In the genomic region with DNA sequence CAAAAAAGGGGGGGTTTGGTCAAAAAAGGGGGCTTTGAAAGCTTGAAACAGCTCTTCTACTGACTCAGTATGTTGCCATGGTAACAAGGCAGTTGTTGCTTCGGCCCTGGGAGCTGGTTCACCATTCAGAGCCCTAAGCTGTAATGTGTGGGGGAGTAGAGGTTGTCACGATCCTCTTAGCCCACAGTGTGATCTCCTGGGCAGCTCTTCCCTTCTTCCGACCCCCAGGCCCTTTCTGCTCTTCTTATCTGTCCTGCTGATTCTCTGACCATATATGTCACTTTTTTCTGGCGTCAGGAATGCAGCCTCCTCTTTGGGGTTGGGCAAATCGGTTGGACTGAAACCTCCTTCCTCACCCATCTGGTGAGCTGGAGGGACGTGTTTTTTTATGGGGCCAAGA, we compare ENCODE assay signal across 11 mouse cellular contexts. TPM values are rescaled to one million over a fixed set of nuclear protein-coding genes. Genes with fewer than 3 reads are reported as not detected.
A peak's percentile ranks its signal among the peaks of the same experiment; 100 is the strongest.
DNase-seq lines count a peak whose midpoint lies in the region; ATAC-seq lines count a peak whose summit lies in the region.
"Had no signal": no experiment of that assay in that cellular context is flagged by ENCODE, and none has a peak within 500 bp of the region (broad histone marks: within the 10 kb centered on the region; RNA-seq: fewer than 3 reads in every experiment).

No protein-coding gene starts in this region.

- intact Hi-C loops in left cerebral cortex, postnatal 4 days (cut with DNase I): no loop called here
- intact Hi-C loops in left cerebral cortex, postnatal 25 days (cut with DNase I): no loop called here

- H3K9me3 ChIP-seq in heart, embryonic 11.5 days (replicated peaks; ENCODE audit: control insufficient read depth, low read length): no peaks in the 10 kb centered on the region
- H3K9me3 ChIP-seq: lung, embryonic 15.5 days had no signal

- peaks cover 16% of the 10 kb centered on the region for H3K36me3 ChIP-seq in heart, embryonic 11.5 days (ENCODE audit: control insufficient read depth, insufficient read depth, low read length)

- H3K27ac ChIP-seq in heart, embryonic 11.5 days (ENCODE audit: low read depth, low read length): peak overlapping the region; percentile 91
- H3K27ac ChIP-seq: lung, embryonic 15.5 days had no signal

- no peak for ATAC-seq in heart, embryonic 11.5 days (replicated peaks; ENCODE audit: insufficient number of reproducible peaks, low FRiP score, low TSS enrichment)

- 21% methylated on average over 6 of the region's 6 CpGs for WGBS in heart, embryonic 11.5 days (ENCODE audit: insufficient replicate concordance)

- H3K27me3 ChIP-seq in heart, embryonic 11.5 days (ENCODE audit: control insufficient read depth, insufficient read depth, low read length): no peaks in the 10 kb centered on the region
- H3K27me3 ChIP-seq: lung, embryonic 15.5 days had no signal

- DNase-seq in heart, adult 18-20 months: no peak
- DNase-seq in left cerebral cortex, adult 18-20 months (ENCODE audit: low spot score in 2 of 2): peak; percentile 23 to 44
- no peak for DNase-seq in left cerebral cortex, postnatal 4 days
- peak; percentile 62 for DNase-seq in R1 (ENCODE audit: low read depth, low spot score)
- peak; percentile 45 to 81 for DNase-seq in left cerebral cortex, postnatal 25 days (ENCODE audit: low spot score in 2 of 2)
- no peak for DNase-seq in gastrocnemius, postnatal 10 days
- DNase-seq: gastrocnemius, postnatal 25 days; thymus, adult 18-20 months had no signal

- H3K4me1 ChIP-seq in heart, embryonic 11.5 days (ENCODE audit: control insufficient read depth, insufficient read depth, low read length): peaks cover 62% of the 10 kb centered on the region

- peak overlapping the region; percentile 45 for H3K4me2 ChIP-seq in heart, embryonic 11.5 days
- H3K4me2 ChIP-seq: lung, embryonic 15.5 days had no signal

- peak overlapping the region; percentile 56; the same call in 1 of the 2 replicates for H3K9ac ChIP-seq in heart, embryonic 11.5 days (ENCODE audit: low read depth, low read length)
- H3K9ac ChIP-seq: lung, embryonic 15.5 days had no signal

- no peak overlapping the region for H3K4me3 ChIP-seq in heart, embryonic 11.5 days (ENCODE audit: low read depth, low read length)
- H3K4me3 ChIP-seq: lung, embryonic 15.5 days had no signal

RNA-seq across cellular contexts. Expression of gene Arhgap1, which starts 3.2 kb away (rescaled TPM):
- polyA plus RNA-seq in heart, embryonic 11.5 days (2014; fragmentation: Nextera tagmentation; extraction: Ambion mirVana): 186 and 191 TPM in 2 replicates
- total RNA-seq in heart, adult 18-20 months (2021): 10 to 100 TPM; 22.1 to 26.5 TPM
- total RNA-seq in left cerebral cortex, adult 18-20 months (2021): 10 to 100 TPM; 67.0 to 67.9 TPM
- total RNA-seq in left cerebral cortex, postnatal 4 days (2021): 10 to 100 TPM; 87.4 to 99.0 TPM
- 10 to 100 TPM; 72.9 to 77.0 TPM for total RNA-seq in left cerebral cortex, postnatal 25 days (2021)
- total RNA-seq in gastrocnemius, postnatal 10 days (2021): 10 to 100 TPM; 23.6 to 28.1 TPM

RNA-seq across cellular contexts. Expression of gene Zfp408, which starts 3.3 kb away (rescaled TPM):
- 5.8 and 6.2 TPM in 2 replicates for polyA plus RNA-seq in heart, embryonic 11.5 days (2014; fragmentation: Nextera tagmentation; extraction: Ambion mirVana)
- total RNA-seq in heart, adult 18-20 months (2021): 1 to 10 TPM; 3.6 to 4.6 TPM
- 10 to 100 TPM; 10.2 to 11.4 TPM for total RNA-seq in left cerebral cortex, adult 18-20 months (2021)
- total RNA-seq in left cerebral cortex, postnatal 4 days (2021): 10 to 100 TPM; 24.2 to 26.2 TPM
- total RNA-seq in left cerebral cortex, postnatal 25 days (2021): 10 to 100 TPM in 1 of 2 experiments, 1 to 10 TPM in 1; 9.3 to 11.1 TPM
- total RNA-seq in gastrocnemius, postnatal 10 days (2021): 1 to 10 TPM; 5.9 to 6.4 TPM

RNA-seq across cellular contexts. Expression of gene F2, which starts 16.6 kb away (rescaled TPM):
- 0.34 and 3.0 TPM in 2 replicates for polyA plus RNA-seq in heart, embryonic 11.5 days (2014; fragmentation: Nextera tagmentation; extraction: Ambion mirVana)
- total RNA-seq in heart, adult 18-20 months (2021): not detected
- total RNA-seq in left cerebral cortex, adult 18-20 months (2021): under 1 TPM in 1 of 2 experiments, not detected in 1; 0.14 TPM
- total RNA-seq in left cerebral cortex, postnatal 4 days (2021): under 1 TPM in 1 of 2 experiments, not detected in 1; 0.26 TPM
- total RNA-seq in left cerebral cortex, postnatal 25 days (2021): under 1 TPM in 1 of 2 experiments, not detected in 1; 0.16 TPM
- total RNA-seq in gastrocnemius, postnatal 10 days (2021): 1 to 10 TPM in 1 of 2 experiments, under 1 TPM in 1; 0.16 to 1.1 TPM
- polyA plus RNA-seq: embryonic facial prominence, embryonic 11.5 days had no signal

RNA-seq across cellular contexts. Expression of gene Atg13, which starts 57.5 kb away (rescaled TPM):
- polyA plus RNA-seq in heart, embryonic 11.5 days (2014; fragmentation: Nextera tagmentation; extraction: Ambion mirVana): 22.8 and 25.9 TPM in 2 replicates
- 10 to 100 TPM; 49.7 to 53.9 TPM for total RNA-seq in heart, adult 18-20 months (2021)
- 10 to 100 TPM; 91.9 to 92.9 TPM for total RNA-seq in left cerebral cortex, adult 18-20 months (2021)
- total RNA-seq in left cerebral cortex, postnatal 4 days (2021): 10 to 100 TPM; 40.1 to 40.9 TPM
- total RNA-seq in left cerebral cortex, postnatal 25 days (2021): 10 to 100 TPM; 80.1 to 80.8 TPM
- total RNA-seq in gastrocnemius, postnatal 10 days (2021): 10 to 100 TPM; 22.2 to 23.7 TPM

RNA-seq across cellular contexts. Expression of gene Harbi1, which starts 57.8 kb away (rescaled TPM):
- polyA plus RNA-seq in heart, embryonic 11.5 days (2014; fragmentation: Nextera tagmentation; extraction: Ambion mirVana): 10.3 and 12.5 TPM in 2 replicates
- 1 to 10 TPM; 8.0 to 8.4 TPM for total RNA-seq in heart, adult 18-20 months (2021)
- total RNA-seq in left cerebral cortex, adult 18-20 months (2021): 1 to 10 TPM; 6.6 to 7.8 TPM
- total RNA-seq in left cerebral cortex, postnatal 4 days (2021): 1 to 10 TPM; 8.4 to 9.9 TPM
- 1 to 10 TPM; 8.3 to 9.7 TPM for total RNA-seq in left cerebral cortex, postnatal 25 days (2021)
- total RNA-seq in gastrocnemius, postnatal 10 days (2021): 1 to 10 TPM; 4.4 TPM

Comparison
In these comparisons a context has a peak if more than half of its experiments do, and no peak if none do; other contexts are left out.
1. DNase-seq: peak in left cerebral cortex, adult 18-20 months (2 of 2), R1 (single experiment) and left cerebral cortex, postnatal 25 days (2 of 2); none in heart, adult 18-20 months (0 of 2), left cerebral cortex, postnatal 4 days (single experiment) and gastrocnemius, postnatal 10 days (single experiment).